Mouse (Mus musculus) heart, postnatal 4 days (tissue): ENCODE results near the gene Hrasls5. TPM values are rescaled to one million over a fixed set of nuclear protein-coding genes. Genes with fewer than 3 reads are reported as not detected.

Experiments used
- DNase-seq: peaks from one replicate; pipeline ENCODE4 v3.0.0; 2021
- total RNA-seq, 2 experiments: library from RNA; stranded (reverse); gene quantifications; 2 replicates each; pipeline ENCODE4 v1.2.3; 2021

Gene Hrasls5
- total RNA-seq, 2 experiments from 2014 or later: not detected

DNA sequence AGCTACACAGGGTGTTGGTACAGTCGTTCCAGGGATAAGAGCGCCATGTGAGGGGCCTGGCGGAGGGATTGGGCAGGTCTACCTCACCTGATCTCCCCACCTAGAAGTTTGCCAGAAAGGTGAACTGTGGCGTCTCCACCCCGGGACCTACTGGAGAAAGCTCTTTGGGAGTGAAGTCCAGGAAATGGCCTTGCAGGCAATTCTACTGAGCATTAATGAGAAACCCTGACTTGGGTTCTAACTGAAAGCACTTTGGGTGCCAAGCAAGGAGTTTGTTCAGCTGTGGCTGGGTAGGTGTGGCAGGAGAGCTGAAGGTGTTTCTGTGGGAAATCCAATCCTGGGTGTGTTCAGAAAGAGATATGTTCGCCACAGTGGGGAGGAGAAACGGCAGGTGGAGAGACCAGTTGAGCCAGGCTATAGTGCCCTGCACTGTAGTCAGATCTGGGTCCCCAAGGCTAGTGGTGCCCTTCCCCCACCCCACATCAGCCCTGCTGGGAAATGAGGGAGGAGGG lies 4.6 kb upstream of the Hrasls5 start:
- DNase-seq: peak; percentile 3

DNA sequence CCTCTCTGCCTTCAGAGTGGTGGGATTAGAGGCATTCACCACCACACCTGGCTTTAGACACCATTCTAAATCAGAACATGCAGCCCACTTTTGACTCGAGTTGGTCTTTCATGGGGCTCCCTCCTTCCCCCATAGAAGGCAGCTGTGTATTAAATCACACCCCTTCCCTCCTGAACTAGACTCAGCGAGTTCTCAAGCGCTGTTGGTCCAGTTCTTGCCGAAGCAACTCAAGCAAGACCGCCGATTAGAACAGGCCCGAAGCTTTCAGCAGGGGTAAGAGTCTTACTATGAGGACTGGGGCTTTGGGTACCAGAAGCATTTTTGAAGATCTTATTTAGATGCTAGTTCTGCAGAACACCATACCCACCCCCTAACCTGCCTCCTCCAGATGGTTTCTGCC lies 810 bp downstream of the Hrasls5 start:
- no peak for DNase-seq

DNA sequence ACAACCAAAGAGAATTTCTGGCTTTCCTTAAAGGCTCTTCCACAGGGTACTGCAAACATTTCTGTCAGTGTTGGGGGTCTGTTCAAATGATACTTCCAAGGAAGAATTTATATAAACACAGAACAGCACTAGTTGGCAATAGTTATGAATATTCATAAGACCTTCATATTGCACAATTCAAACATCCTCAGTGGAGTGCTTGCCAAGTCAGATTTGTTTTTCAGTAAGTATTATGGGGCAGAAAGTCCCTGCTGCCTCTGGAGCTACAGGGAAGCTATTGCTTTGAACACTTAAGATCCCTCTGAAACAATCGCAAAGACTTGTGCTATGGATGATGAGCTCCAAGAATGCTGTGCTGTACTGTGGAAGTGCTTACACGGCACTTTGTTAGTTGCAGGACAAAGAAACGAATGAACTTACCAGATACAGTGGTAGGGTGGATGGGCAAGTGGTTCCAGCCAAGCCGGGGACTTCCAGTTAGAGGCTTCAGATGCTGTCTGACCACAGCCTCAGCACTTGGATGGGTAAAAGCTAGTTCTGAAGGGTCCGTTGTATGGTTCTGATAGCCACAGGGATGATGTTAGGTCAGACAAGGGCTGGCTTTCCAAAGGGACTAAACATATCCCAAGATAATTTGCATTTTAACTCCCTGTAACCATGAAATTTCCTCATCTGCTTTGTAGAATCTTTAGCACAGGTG lies 4.0 kb downstream of the Hrasls5 start:
- DNase-seq: no peak

DNA sequence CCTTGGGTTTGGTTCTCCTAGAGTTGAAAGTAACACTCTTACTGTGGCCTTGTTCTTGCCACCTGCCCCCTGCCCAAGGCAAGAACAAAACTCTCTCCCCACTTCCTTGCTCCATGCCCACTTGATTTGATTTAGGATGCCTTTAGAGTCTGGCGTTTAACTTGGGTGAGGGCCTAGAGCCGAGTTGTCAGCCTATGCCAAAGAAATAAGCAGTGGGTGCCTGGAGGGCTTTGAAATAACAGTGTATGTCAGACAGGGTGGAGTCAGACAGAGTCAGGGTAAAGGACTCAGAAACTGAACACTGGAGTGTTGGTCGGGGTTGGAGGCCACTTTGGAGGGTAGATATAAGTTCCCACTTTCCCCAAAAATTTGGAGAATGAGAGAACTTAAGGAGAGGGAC lies 4.7 kb downstream of the Hrasls5 start:
- DNase-seq: no peak

DNA sequence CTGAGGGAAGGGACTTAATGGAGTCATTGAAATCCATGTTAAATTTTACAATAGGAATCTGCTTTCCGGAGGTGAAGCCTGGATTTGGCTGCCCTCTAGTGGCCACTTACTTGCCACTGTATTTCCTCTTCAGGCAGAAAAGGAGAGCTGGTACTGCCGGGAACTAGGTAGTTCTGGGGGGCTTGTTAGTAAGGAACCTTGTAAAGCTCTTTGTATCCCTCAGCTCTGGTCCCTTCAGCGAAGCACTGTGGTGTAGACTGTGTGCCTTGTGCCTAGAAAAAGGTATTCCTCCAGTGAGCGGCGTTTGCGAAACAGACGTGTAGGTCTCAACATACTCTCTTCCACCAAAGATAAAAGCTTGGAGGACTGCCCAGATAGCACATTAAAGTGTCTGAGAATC lies 5.4 kb downstream of the Hrasls5 start:
- DNase-seq: peak; percentile 75

DNA sequence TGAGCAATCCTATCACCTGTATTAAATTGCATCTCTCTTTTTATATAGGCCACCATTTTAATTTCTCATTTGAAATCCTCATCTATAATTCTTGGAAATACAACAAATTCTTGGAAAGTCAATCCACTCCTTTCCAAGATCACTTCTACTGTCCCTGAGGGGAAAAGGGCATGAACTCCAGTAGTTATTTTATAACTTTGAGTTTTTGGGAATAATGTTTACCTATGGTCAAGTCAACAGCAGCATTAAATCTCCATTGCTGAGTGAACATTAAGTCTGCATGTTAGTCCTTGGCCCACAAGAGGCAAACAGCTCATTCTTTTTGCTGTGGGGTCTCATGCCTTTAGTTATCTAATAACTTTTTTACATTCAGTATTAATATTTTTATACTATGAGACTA lies 20.7 kb downstream of the Hrasls5 start:
- no peak for DNase-seq

DNA sequence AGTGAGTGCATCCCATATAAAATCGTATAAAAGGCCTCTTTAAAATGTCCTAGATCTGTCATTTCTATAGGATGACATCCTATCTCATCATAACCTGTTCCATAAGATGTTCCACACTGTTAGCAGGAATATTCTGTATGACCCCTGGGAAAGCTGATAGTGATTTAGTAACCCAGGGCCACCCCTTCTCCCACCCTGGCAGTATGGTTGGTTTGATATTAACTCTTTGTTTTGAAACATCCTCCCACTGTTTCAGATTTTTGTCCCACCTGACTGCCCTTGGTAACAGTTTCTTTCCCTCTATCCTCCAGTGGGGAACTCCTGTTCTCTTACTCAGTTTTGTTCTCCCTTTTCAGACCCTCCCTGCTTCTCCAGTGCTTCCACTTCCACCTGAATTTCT lies 21.4 kb downstream of the Hrasls5 start:
- DNase-seq: no peak

DNA sequence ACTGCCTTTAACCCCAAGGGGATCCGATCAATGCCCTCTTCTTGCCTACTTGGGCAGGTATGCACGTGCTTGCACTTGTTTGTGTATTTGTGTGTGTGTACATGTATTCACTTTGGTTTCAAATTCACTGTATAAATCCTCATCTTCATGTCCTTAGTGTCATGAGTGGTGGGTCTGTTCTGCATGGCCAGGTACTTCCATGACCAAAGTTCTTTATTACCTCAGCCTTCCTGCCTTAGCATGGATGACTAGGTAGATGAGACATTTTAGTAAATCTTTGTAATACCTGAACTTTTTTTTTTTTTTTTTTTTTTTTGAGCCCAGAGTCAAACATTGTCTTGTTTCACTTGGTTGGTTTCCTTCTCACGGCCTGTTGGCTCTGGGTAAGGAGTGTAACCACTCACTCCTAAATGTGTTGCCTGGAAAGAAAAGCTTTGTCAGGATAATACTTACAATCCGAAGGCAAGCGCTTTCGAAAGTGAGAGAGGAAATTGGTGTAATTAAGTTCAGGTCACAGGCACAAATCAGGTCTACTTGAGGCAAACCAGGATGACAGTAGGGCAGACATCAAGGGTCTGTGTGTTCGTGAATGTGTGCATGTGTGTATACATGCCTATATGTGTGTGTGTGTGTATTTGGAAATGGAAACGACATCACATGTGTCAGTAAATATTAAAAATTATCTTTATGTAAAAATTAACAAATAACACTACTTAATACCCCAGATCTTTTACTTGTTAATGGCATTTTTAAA lies 36.7 kb downstream of the Hrasls5 start:
- no peak for DNase-seq

DNA sequence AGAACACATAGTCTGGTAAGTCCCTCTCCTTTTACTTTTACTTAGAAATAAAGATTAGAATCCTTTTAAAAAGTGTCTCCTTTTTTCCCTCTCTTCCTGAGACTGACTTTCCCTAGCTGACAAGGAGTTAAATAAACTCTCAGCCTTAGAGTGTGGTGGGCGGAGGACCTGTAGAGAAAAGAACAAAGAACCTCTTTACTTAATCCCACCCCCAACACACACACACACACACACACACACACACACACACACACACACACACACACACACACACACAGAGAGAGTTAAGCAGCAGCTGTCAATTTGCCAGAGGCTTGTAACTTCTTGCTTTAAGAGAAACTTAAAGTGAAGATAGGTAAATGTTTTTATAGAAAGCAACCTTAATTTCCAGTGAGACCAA lies 59.7 kb downstream of the Hrasls5 start:
- no peak for DNase-seq

DNA sequence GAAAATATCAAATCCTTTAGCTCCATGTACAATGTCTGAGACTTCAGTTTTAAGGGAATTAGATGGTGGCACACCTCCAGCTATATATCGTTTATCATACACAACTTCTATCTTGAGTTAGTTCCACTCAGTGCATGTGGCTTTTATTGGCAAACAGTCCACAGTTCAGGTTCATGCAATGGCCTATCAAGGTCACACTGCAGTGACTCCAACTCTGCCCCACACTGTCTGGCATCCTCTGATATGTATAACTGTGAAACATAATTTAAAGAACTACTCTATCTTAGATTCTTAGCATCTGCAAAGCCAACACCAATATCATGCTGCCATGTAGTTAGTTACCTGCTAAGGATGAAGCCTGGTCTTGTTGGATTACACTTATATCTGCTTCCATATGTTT lies 75.6 kb downstream of the Hrasls5 start:
- no peak for DNase-seq

Other genes starting within 250 kb of the Hrasls5 start
- gene Spindoc, start 229.5 kb upstream of the Hrasls5 start, total RNA-seq: 10 to 100 TPM; 29.4 to 30.8 TPM
- gene 2700081O15Rik, start 194.9 kb upstream of the Hrasls5 start, total RNA-seq: 10 to 100 TPM; 28.4 to 28.5 TPM
- 100 to 1,000 TPM; 119 TPM for gene Rtn3, start 129.3 kb upstream of the Hrasls5 start, total RNA-seq
- gene Atl3, start 118.5 kb upstream of the Hrasls5 start, total RNA-seq: 10 to 100 TPM; 35.1 to 36.9 TPM
- gene Pla2g16, start 55.1 kb upstream of the Hrasls5 start, total RNA-seq: 10 to 100 TPM; 81.0 to 81.1 TPM
- under 1 TPM; 0.36 to 0.41 TPM for gene Lgals12, start 5.3 kb upstream of the Hrasls5 start, total RNA-seq
- not detected for gene Slc22a19, start 98.8 kb downstream of the Hrasls5 start, total RNA-seq
- gene Slc22a26, start 190.1 kb downstream of the Hrasls5 start, total RNA-seq: not detected